Mouse (Mus musculus) midbrain, postnatal 0 days (tissue): Measurements from ENCODE around the gene Gosr1. TPM values are rescaled to one million over a fixed set of nuclear protein-coding genes. Genes with fewer than 3 reads are reported as not detected.

Source experiments
- ATAC-seq: fragments of 200-750 bp; cut with Nextera tagmentation; 2 replicates; pipeline ENCODE4 v1.8.0; 2017; ENCODE audit warnings: moderate number of reproducible peaks, mild to moderate bottlenecking, moderate TSS enrichment, moderate library complexity; ENCODE audit not compliant: low FRiP score
- DNase-seq: peaks from one replicate; pipeline ENCODE4 v3.0.0-alpha.2; 2015; ENCODE audit warnings: low spot score
- H3K27ac ChIP-seq: fragments of 300-500 bp; sonication (generic); 2 replicates; pipeline ENCODE4 v1.5.1; 2014; ENCODE audit warnings: low read depth, mild to moderate bottlenecking, low read length, mixed read lengths
- H3K27me3 ChIP-seq: fragments of 300-500 bp; sonication (generic); 2 replicates; pipeline ENCODE4 v1.6.1; 2014; ENCODE audit warnings: low read length, control low read depth, mixed read lengths; ENCODE audit not compliant: insufficient read depth
- H3K36me3 ChIP-seq: fragments of 300-500 bp; sonication (generic); 2 replicates; pipeline ENCODE4 v1.6.1; 2014; ENCODE audit warnings: low read length, control low read depth, mixed read lengths; ENCODE audit not compliant: insufficient read depth
- H3K4me1 ChIP-seq: fragments of 300-500 bp; sonication (generic); 2 replicates; pipeline ENCODE4 v1.6.1; 2014; ENCODE audit warnings: mild to moderate bottlenecking, control low read depth, antibody characterized with exemption, low read length, mixed read lengths; ENCODE audit not compliant: insufficient read depth
- H3K4me2 ChIP-seq: fragments of 300-500 bp; sonication (generic); 2 replicates; pipeline ENCODE4 v1.6.1; 2014; ENCODE audit warnings: low read depth, mild to moderate bottlenecking, low read length, mixed read lengths; ENCODE audit not compliant: poor library complexity, severe bottlenecking
- H3K4me3 ChIP-seq: fragments of 300-500 bp; sonication (generic); 2 replicates; pipeline ENCODE4 v1.5.1; 2014; ENCODE audit warnings: low read depth, mild to moderate bottlenecking, low read length, moderate library complexity
- H3K9ac ChIP-seq: fragments of 300-500 bp; sonication (generic); replicated peaks from 2 replicates; pipeline ENCODE4 v1.6.1; 2014; ENCODE audit warnings: mild to moderate bottlenecking, low read length, moderate library complexity, mixed read lengths; ENCODE audit not compliant: poor library complexity, severe bottlenecking
- H3K9me3 ChIP-seq: fragments of 300-500 bp; sonication (generic); 2 replicates; pipeline ENCODE4 v1.6.1; 2016; ENCODE audit warnings: low read length, control low read depth
- CTCF ChIP-seq: IDR thresholded peaks from 2 replicates; pipeline ENCODE4 v1.5.1; 2016; ENCODE audit warnings: antibody characterized with exemption, mild to moderate bottlenecking
- WGBS: fragments of 180-500 bp; shearing (Covaris S2); extraction: QIAGEN DNeasy Blood & Tissue Kit; methylation state at CpG from one replicate; pipeline ENCODE4 v1.1.7; 2014; 5-methylcytosine and 5-hydroxymethylcytosine counted together
- polyA plus RNA-seq: library from polyadenylated mRNA; unstranded; fragments of >200 nt; fragmentation: Nextera tagmentation; extraction: Ambion mirVana; gene quantifications from 2 replicates; pipeline ENCODE4 v1.2.1, GENCODE M21; 2015
- total RNA-seq: library from RNA; depleted of rRNA; stranded (reverse); fragments of >200 nt; gene quantifications from 2 replicates; pipeline ENCODE4 v1.2.3, GENCODE M21; 2014

The Gosr1 gene
- total and polyA plus RNA-seq, 2 experiments from 2014 or later = 23.4 to 30.3 TPM

- H3K4me3 ChIP-seq = no peak overlapping the region
- no peak for ATAC-seq
- H3K36me3 ChIP-seq = no peaks in the 10 kb centered on the region
- WGBS = 65% methylated on average over 1 of the region's 1 CpGs
- H3K27me3 ChIP-seq = no peaks in the 10 kb centered on the region
- no peak overlapping the region for H3K4me2 ChIP-seq
- no peak overlapping the region for H3K9ac ChIP-seq
- H3K4me1 ChIP-seq = no peaks in the 10 kb centered on the region
- H3K9me3 ChIP-seq = no peaks in the 10 kb centered on the region
- TF ChIP-seq CTCF = no peak
- no peak overlapping the region for H3K27ac ChIP-seq
- no peak for DNase-seq
These were observed 54.5 kb downstream of the Gosr1 start for GRCm38 (mm10) chr11:76708881-76709280.

- ATAC-seq (no peak), DNase-seq (no peak)
- WGBS = 96% methylated on average over 1 of the region's 1 CpGs
- Histone ChIP-seq H3K4me2 (no peak overlapping the region), H3K27ac (no peak overlapping the region), H3K4me1 (no peaks in the 10 kb centered on the region), H3K9me3 (no peaks in the 10 kb centered on the region), H3K9ac (no peak overlapping the region), H3K36me3 (no peaks in the 10 kb centered on the region), H3K27me3 (no peaks in the 10 kb centered on the region), H3K4me3 (no peak overlapping the region)
- no peak for TF ChIP-seq CTCF
These were observed 55.3 kb downstream of the Gosr1 start for GRCm38 (mm10) chr11:76708066-76708465.

- Histone ChIP-seq H3K9me3 (no peaks in the 10 kb centered on the region), H3K36me3 (no peaks in the 10 kb centered on the region), H3K4me1 (no peaks in the 10 kb centered on the region), H3K4me2 (no peak overlapping the region), H3K27ac (no peak overlapping the region), H3K4me3 (no peak overlapping the region), H3K9ac (no peak overlapping the region), H3K27me3 (no peaks in the 10 kb centered on the region)
- DNase-seq = no peak
- 94% methylated on average over 3 of the region's 3 CpGs for WGBS
- no peak for ATAC-seq
- no peak for TF ChIP-seq CTCF
These were observed 55.7 kb downstream of the Gosr1 start for GRCm38 (mm10) chr11:76707656-76708055.

DNA sequence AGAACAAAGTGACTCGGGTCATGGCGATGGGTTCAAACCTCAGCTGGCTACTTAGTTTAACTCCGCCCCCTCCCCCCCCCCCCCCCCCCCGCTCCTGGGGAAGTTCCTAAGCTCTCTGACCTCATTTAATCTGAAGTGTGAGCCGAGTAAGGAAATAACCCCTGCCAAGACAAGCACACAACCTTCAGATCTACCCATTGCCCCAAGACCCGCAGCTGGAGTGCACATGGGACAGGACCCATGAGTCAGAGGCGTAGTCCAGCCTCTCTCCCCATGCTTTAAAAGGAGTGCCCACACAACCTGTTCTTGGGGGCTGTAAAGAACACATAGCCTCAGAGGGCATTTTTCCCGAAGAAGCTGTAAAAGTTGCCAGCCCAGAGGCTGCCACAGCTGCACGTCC lies 63.8 kb downstream of the Gosr1 start:
- H3K36me3 ChIP-seq = no peaks in the 10 kb centered on the region
- H3K9ac ChIP-seq = no peak overlapping the region
- DNase-seq = no peak

GRCm38 (mm10) chr11:76695810-76696209 lies 67.6 kb downstream of the Gosr1 start:
- Histone ChIP-seq H3K36me3 (no peaks in the 10 kb centered on the region), H3K4me1 (no peaks in the 10 kb centered on the region), H3K27me3 (no peaks in the 10 kb centered on the region), H3K4me2 (no peak overlapping the region), H3K9ac (no peak overlapping the region), H3K4me3 (no peak overlapping the region), H3K9me3 (no peaks in the 10 kb centered on the region), H3K27ac (no peak overlapping the region)
- TF ChIP-seq CTCF = no peak
- ATAC-seq = no peak
- 76% methylated on average over 6 of the region's 6 CpGs for WGBS
- no peak for DNase-seq

More for the DNA sequence above, 63.8 kb downstream of the Gosr1 start:
- Histone ChIP-seq H3K9me3 (no peaks in the 10 kb centered on the region), H3K27me3 (no peaks in the 10 kb centered on the region), H3K4me1 (no peaks in the 10 kb centered on the region), H3K27ac (no peak overlapping the region), H3K4me2 (no peak overlapping the region), H3K4me3 (no peak overlapping the region)
- WGBS = 72% methylated on average over 7 of the region's 9 CpGs
- no peak for TF ChIP-seq CTCF
- no peak for ATAC-seq

DNA sequence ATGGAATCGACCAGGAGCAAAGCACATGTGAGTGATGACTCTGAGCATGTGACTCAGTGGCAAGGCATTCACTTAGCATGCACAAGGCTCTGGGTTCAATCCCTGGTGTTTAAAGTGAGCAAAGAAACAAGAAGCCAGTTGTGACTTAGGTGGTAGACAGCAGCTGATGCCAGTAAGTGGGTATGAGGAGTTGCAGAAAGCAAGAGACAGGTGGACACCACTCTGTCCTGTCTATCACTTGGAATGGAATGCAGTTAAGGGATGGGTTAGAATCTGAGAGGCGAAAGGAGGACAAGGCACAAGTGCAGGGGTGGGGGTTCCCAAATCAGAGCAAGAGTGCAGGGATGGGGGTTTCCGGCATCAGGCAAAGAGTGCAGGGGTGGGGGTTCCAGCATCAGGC lies 71.3 kb downstream of the Gosr1 start:
- Histone ChIP-seq H3K9ac (no peak overlapping the region), H3K36me3 (no peaks in the 10 kb centered on the region), H3K4me2 (no peak overlapping the region), H3K4me1 (no peaks in the 10 kb centered on the region), H3K27ac (no peak overlapping the region), H3K4me3 (no peak overlapping the region), H3K9me3 (no peaks in the 10 kb centered on the region), H3K27me3 (no peaks in the 10 kb centered on the region)
- no peak for TF ChIP-seq CTCF
- WGBS = 78% methylated on average over 3 of the region's 3 CpGs
- DNase-seq = no peak
- ATAC-seq = no peak
